Mouse (Mus musculus) megakaryocyte, embryonic 14.5 days (primary cell): ENCODE measurements at regions not wholly inside any gene's neighbourhood (a gene's known extent, or its start where the extent isn't known, plus 50 kb on each side); places are given as distances from the start of the nearest gene placed in this dataset.

Experiments used
- FLI1 ChIP-seq: IDR thresholded peaks from 2 replicates; pipeline ENCODE4 v1.6.1; 2012; ENCODE audit warnings: low read length, inconsistent platforms, mixed read lengths
- GATA1 ChIP-seq: IDR thresholded peaks from 3 replicates; pipeline ENCODE4 v1.6.1; 2012; ENCODE audit warnings: mixed read lengths, low read length, inconsistent platforms, borderline replicate concordance

- TF ChIP-seq GATA1 (no peak), FLI1 (no peak)
Measured at GRCm38 (mm10) chr4:75589901-75590300, 311.8 kb upstream of the Dmac1 start.
